ENCODE assay signal across 16 mouse cellular contexts in the genomic region with DNA sequence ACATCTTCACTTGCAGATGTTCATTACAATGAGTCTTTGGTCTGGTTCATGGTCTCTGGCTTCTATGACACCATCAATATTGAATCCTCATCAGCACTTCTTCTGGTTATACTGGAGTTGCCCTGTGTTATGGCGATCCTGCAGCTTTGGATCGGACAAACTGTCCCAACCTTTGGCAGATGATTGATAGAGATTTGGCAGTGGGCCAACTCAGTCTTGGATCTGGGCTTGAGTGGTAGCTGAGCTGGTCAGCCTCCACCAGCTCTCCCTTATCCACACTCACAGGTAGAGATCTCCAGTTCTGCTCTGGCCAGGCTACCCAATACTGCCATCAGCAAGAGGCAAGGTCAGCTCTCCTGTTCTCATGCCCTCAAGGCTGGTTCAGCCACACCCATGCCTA.
DNase-seq lines count a peak whose midpoint lies in the region; ATAC-seq and TF ChIP-seq lines count a peak whose summit lies in the region.
"Had no signal": no experiment of that assay in that cellular context is flagged by ENCODE, and none has a peak within 500 bp of the region (broad histone marks: within the 10 kb centered on the region; RNA-seq: fewer than 3 reads in every experiment).

No protein-coding gene starts in this region.

- no peaks in the 10 kb centered on the region for H3K9me3 ChIP-seq in liver, postnatal 0 days (ENCODE audit: low read length)
- H3K9me3 ChIP-seq in liver, embryonic 11.5 days (ENCODE audit: control insufficient read depth, low read length): no peaks in the 10 kb centered on the region
- H3K9me3 ChIP-seq: forebrain, embryonic 13.5 days; heart, embryonic 10.5 days; limb, embryonic 10.5 days; neural tube, embryonic 13.5 days had no signal

- H3K4me3 ChIP-seq in cerebellum, adult 2 months (replicated peaks; ENCODE audit: insufficient read depth, low read depth, low read length): no peak overlapping the region
- H3K4me3 ChIP-seq in liver, postnatal 0 days (ENCODE audit: low read depth, low read length): no peak overlapping the region
- no peak overlapping the region for H3K4me3 ChIP-seq in liver, embryonic 11.5 days (ENCODE audit: low read depth, low read length)
- H3K4me3 ChIP-seq: forebrain, embryonic 13.5 days; heart, embryonic 10.5 days; limb, embryonic 10.5 days; neural tube, embryonic 13.5 days had no signal

- H3K4me1 ChIP-seq in cerebellum, adult 2 months (ENCODE audit: control insufficient read depth, insufficient read depth, low read length): no peaks in the 10 kb centered on the region
- H3K4me1 ChIP-seq in liver, postnatal 0 days (ENCODE audit: insufficient read depth): no peaks in the 10 kb centered on the region
- no peaks in the 10 kb centered on the region for H3K4me1 ChIP-seq in liver, embryonic 11.5 days (replicated peaks; ENCODE audit: control insufficient read depth, insufficient read depth, low read length)
- H3K4me1 ChIP-seq: forebrain, embryonic 13.5 days; heart, embryonic 10.5 days; limb, embryonic 10.5 days; neural tube, embryonic 13.5 days had no signal

- H3K27me3 ChIP-seq in cerebellum, adult 2 months (ENCODE audit: control insufficient read depth, insufficient read depth, low read length): no peaks in the 10 kb centered on the region
- H3K27me3 ChIP-seq in liver, postnatal 0 days (ENCODE audit: insufficient read depth, low read length): no peaks in the 10 kb centered on the region
- H3K27me3 ChIP-seq in liver, embryonic 11.5 days (replicated peaks; ENCODE audit: control insufficient read depth, insufficient read depth, low read length): no peaks in the 10 kb centered on the region
- H3K27me3 ChIP-seq: forebrain, embryonic 13.5 days; neural tube, embryonic 13.5 days had no signal

- H3K27ac ChIP-seq in cerebellum, adult 2 months (ENCODE audit: insufficient read depth, low read length): no peak overlapping the region
- H3K27ac ChIP-seq in liver, postnatal 0 days (ENCODE audit: low read depth): no peak overlapping the region
- H3K27ac ChIP-seq in liver, embryonic 11.5 days (ENCODE audit: low read depth, low read length): no peak overlapping the region
- H3K27ac ChIP-seq: forebrain, embryonic 13.5 days; heart, embryonic 10.5 days; limb, embryonic 10.5 days; liver, embryonic 14.5 days; neural tube, embryonic 13.5 days had no signal

- 20% methylated on average over 2 of the region's 2 CpGs for WGBS in cerebellum, adult 2 months
- WGBS in liver, postnatal 0 days (ENCODE audit: insufficient replicate concordance): 61% methylated on average over 2 of the region's 2 CpGs
- 83% methylated on average over 2 of the region's 2 CpGs for WGBS in liver, embryonic 11.5 days

- no peak for TF ChIP-seq EP300 in liver, postnatal 0 days (IDR thresholded peaks at IDR 0.05; ENCODE audit: low read depth)

- no peak for TF ChIP-seq POLR2A in cerebellum, adult 2 months (IDR thresholded peaks at IDR 0.05; ENCODE audit: borderline replicate concordance, insufficient read depth, low read length)

- no peak overlapping the region for H3K9ac ChIP-seq in liver, postnatal 0 days (replicated peaks)
- H3K9ac ChIP-seq in liver, embryonic 11.5 days (ENCODE audit: low read depth, low read length): no peak overlapping the region
- H3K9ac ChIP-seq: forebrain, embryonic 13.5 days; liver, embryonic 14.5 days; neural tube, embryonic 13.5 days had no signal

- H3K4me2 ChIP-seq in liver, postnatal 0 days (ENCODE audit: low read depth, low read length): no peak overlapping the region
- no peak overlapping the region for H3K4me2 ChIP-seq in liver, embryonic 11.5 days
- H3K4me2 ChIP-seq: forebrain, embryonic 13.5 days; neural tube, embryonic 13.5 days had no signal

- no peaks in the 10 kb centered on the region for H3K36me3 ChIP-seq in liver, postnatal 0 days (replicated peaks; ENCODE audit: insufficient read depth, low read length)
- no peaks in the 10 kb centered on the region for H3K36me3 ChIP-seq in liver, embryonic 11.5 days (ENCODE audit: control insufficient read depth, insufficient read depth, low read length)
- H3K36me3 ChIP-seq: heart, embryonic 10.5 days; limb, embryonic 10.5 days; neural tube, embryonic 13.5 days had no signal

- TF ChIP-seq CTCF in cerebellum, adult 2 months (IDR thresholded peaks at IDR 0.05; ENCODE audit: borderline replicate concordance, insufficient read depth, low read depth, low read length): no peak
- TF ChIP-seq CTCF in liver, postnatal 0 days (IDR thresholded peaks at IDR 0.05; ENCODE audit: low read depth): no peak

- peak; percentile 6 to 7 for DNase-seq in cerebellum, postnatal 25 days
- DNase-seq in cerebellum, adult 2 months: no peak
- DNase-seq in liver, postnatal 0 days: peak; percentile 36
- no peak for DNase-seq in liver, embryonic 11.5 days (ENCODE audit: low spot score)
- DNase-seq in kidney, adult 9 months: peak; percentile 64
- DNase-seq in kidney, postnatal 4 days: peak; percentile 19 to 36
- no peak for DNase-seq in urinary bladder, adult 2 months (ENCODE audit: low spot score)
- DNase-seq: B cell, adult 2 months; heart, postnatal 10 days; thymus, postnatal 36 days had no signal

- ATAC-seq in liver, postnatal 0 days: peak; percentile 35; the same call in 1 of the 2 replicates
- ATAC-seq in liver, embryonic 11.5 days (replicated peaks; ENCODE audit: low FRiP score): no peak
- ATAC-seq: forebrain, embryonic 13.5 days; lung, postnatal 0 days had no signal

Comparison
In these comparisons a context has a peak if more than half of its experiments do, and no peak if none do; other contexts are left out.
1. DNase-seq: peak in cerebellum, postnatal 25 days (2 of 2), liver, postnatal 0 days (single experiment), kidney, adult 9 months (single experiment) and kidney, postnatal 4 days (2 of 2); none in cerebellum, adult 2 months (0 of 2), liver, embryonic 11.5 days (single experiment) and urinary bladder, adult 2 months (single experiment).